Mouse (Mus musculus) embryonic facial prominence, embryonic 13.5 days (tissue): ENCODE data around the gene Gm14190. TPM values are rescaled to one million over a fixed set of nuclear protein-coding genes. Genes with fewer than 3 reads are reported as not detected.
"Not testable (repeated sequence)": the region's sequence is repeated elsewhere in the genome, so short reads cannot be mapped to it uniquely, and the experiment has no call there.

Source experiments
- ATAC-seq: fragments of 200-750 bp; cut with Nextera tagmentation; 2 replicates; pipeline ENCODE4 v1.8.0; 2017; ENCODE audit warnings: low read depth; ENCODE audit not compliant: insufficient number of reproducible peaks, insufficient read depth, low FRiP score, low TSS enrichment
- H3K27ac ChIP-seq: fragments of 300-500 bp; sonication (generic); 2 replicates; pipeline ENCODE4 v1.5.1; 2015; ENCODE audit warnings: moderate library complexity, mild to moderate bottlenecking, inconsistent platforms
- H3K27me3 ChIP-seq: fragments of 300-500 bp; sonication (generic); 2 replicates; pipeline ENCODE4 v1.6.1; 2015; ENCODE audit warnings: mild to moderate bottlenecking, inconsistent platforms
- H3K36me3 ChIP-seq: fragments of 300-500 bp; sonication (generic); 2 replicates; pipeline ENCODE4 v1.6.1; 2015; ENCODE audit warnings: mild to moderate bottlenecking, inconsistent platforms
- H3K4me1 ChIP-seq: fragments of 300-500 bp; sonication (generic); 2 replicates; pipeline ENCODE4 v1.6.1; 2015; ENCODE audit warnings: inconsistent platforms
- H3K4me2 ChIP-seq: fragments of 300-500 bp; sonication (generic); 2 replicates; pipeline ENCODE4 v1.6.1; 2015; ENCODE audit warnings: moderate library complexity, mild to moderate bottlenecking, inconsistent platforms
- H3K4me3 ChIP-seq: fragments of 300-500 bp; sonication (generic); 2 replicates; pipeline ENCODE4 v1.5.1; 2015; ENCODE audit warnings: mild to moderate bottlenecking, inconsistent platforms
- H3K9ac ChIP-seq: fragments of 300-500 bp; sonication (generic); 2 replicates; pipeline ENCODE4 v1.6.1; 2015; ENCODE audit warnings: mild to moderate bottlenecking, inconsistent platforms
- H3K9me3 ChIP-seq: fragments of 300-500 bp; sonication (generic); 2 replicates; pipeline ENCODE4 v1.6.1; 2016; ENCODE audit warnings: inconsistent platforms
- WGBS: fragments of 180-500 bp; shearing (Covaris S2); methylation state at CpG from one replicate; pipeline ENCODE4 v1.1.7; 2015; ENCODE audit warnings: mixed read lengths; 5-methylcytosine and 5-hydroxymethylcytosine counted together
- polyA plus RNA-seq: library from polyadenylated mRNA; unstranded; fragments of >200 nt; fragmentation: Nextera tagmentation; extraction: Ambion mirVana; gene quantifications from 2 replicates; pipeline ENCODE4 v1.2.1, GENCODE M21; 2015

Gene Gm14190
- not detected in 2 replicates for polyA plus RNA-seq

DNA sequence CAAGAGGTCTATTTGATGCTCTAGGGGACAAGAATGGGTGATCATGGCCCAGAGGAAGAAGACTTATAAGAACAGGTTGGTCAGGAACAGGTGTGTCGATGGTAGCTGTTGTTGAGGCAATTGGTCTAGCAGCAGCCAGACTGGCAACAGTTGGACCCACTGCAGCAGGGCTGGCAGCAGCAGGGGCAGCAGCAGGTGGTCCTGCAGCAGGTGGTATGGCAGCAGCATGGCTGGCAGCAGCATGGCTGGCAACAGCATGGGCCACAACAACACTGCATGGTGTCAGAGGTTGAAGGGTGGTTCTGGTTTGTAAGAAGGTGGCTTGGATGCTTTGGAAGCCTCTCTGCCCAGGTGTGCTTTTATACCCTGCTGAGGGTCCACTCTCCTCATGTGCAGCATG lies at the start of gene Gm14190:
Gm14190 (minus strand) TSS at position 278 of the 400 bp plus-strand sequence.
- H3K9me3 ChIP-seq, result no peaks in the 10 kb centered on the region
- ATAC-seq, result no peak
- no peak within 1 kb of the TSS for H3K4me3 ChIP-seq
- WGBS, result 81% methylated on average over 1 of the region's 1 CpGs
- H3K4me1 ChIP-seq, result no peaks in the 10 kb centered on the region
- H3K27me3 ChIP-seq, result no peaks in the 10 kb centered on the region
- no peak within 1 kb of the TSS for H3K9ac ChIP-seq
- H3K4me2 ChIP-seq, result no peak within 1 kb of the TSS
- no peaks in the 10 kb centered on the region for H3K36me3 ChIP-seq
- H3K27ac ChIP-seq, result no peak within 1 kb of the TSS

DNA sequence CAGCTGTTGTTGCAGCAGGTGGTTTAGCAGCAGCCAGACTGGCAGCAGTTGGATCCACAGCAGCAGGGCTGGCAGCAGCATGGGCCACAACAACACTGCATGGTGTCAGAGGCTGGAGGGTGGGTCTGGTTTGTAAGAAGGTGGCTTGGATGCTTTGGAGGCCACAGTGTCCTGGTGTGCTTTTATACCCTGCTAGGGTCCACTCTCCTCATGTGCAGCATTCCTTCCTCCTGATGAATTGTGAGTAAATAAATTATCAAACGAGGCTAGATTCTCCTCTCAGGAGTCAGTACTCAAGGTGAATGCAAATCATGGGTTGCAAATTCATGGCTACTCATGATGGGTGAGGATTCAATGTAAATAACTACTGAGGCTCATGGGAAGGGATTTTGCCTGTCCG lies 43.6 kb upstream of the Gm14190 start, which contains the start of gene Gm14180:
Gm14180 (minus strand) TSS at position 101 of the 400 bp plus-strand sequence.
- no peak for ATAC-seq
- no peak within 1 kb of the TSS for H3K4me2 ChIP-seq
- H3K36me3 ChIP-seq, result no peaks in the 10 kb centered on the region
- H3K4me3 ChIP-seq, result no peak within 1 kb of the TSS
- no peaks in the 10 kb centered on the region for H3K9me3 ChIP-seq
- H3K27me3 ChIP-seq, result no peaks in the 10 kb centered on the region
- 63% methylated on average over 2 of the region's 2 CpGs for WGBS
- no peak within 1 kb of the TSS for H3K9ac ChIP-seq
- no peak within 1 kb of the TSS for H3K27ac ChIP-seq
- no peaks in the 10 kb centered on the region for H3K4me1 ChIP-seq

GRCm38 (mm10) chr11:99724061-99724460 lies 33.5 kb upstream of the Gm14190 start:
- Histone ChIP-seq H3K4me3 (no peak overlapping the region), H3K36me3 (no peaks in the 10 kb centered on the region), H3K27ac (no peak overlapping the region), H3K9ac (no peak overlapping the region), H3K27me3 (no peaks in the 10 kb centered on the region), H3K4me1 (no peaks in the 10 kb centered on the region), H3K4me2 (no peak overlapping the region), H3K9me3 (no peaks in the 10 kb centered on the region)
- WGBS, result 76% methylated on average over 2 of the region's 2 CpGs
- ATAC-seq, result no peak

GRCm38 (mm10) chr11:99718759-99719158 lies 28.2 kb upstream of the Gm14190 start:
- ATAC-seq, result no peak
- 93% methylated on average over 1 of the region's 1 CpGs for WGBS
- H3K27me3 ChIP-seq, result no peaks in the 10 kb centered on the region
- H3K9me3 ChIP-seq, result no peaks in the 10 kb centered on the region
- no peak overlapping the region for H3K9ac ChIP-seq
- no peaks in the 10 kb centered on the region for H3K4me1 ChIP-seq
- no peak overlapping the region for H3K27ac ChIP-seq
- no peaks in the 10 kb centered on the region for H3K36me3 ChIP-seq
- H3K4me3 ChIP-seq, result no peak overlapping the region
- H3K4me2 ChIP-seq, result no peak overlapping the region

DNA sequence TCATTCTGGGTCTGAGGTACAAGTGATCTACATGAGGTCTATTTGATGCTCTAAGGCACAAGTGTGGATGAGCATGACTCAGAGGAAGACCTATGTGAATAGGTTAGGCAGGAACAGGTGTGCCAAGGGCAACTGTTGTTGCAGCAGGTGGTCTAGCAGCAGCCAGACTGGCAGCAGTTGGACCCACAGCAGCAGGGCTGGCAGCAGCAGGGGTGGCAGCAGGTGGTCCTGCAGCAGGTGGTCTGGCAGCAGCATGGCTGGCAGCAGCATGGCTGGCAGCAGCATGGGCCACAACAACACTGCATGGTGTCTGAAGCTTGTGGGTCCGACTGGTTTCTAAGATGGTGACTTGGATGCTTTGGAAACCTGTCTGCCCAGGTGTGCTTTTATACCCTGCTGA lies 5.3 kb downstream of the Gm14190 start:
- H3K4me3 ChIP-seq, H3K4me1 ChIP-seq, H3K4me2 ChIP-seq, H3K27ac ChIP-seq, H3K9ac ChIP-seq, H3K9me3 ChIP-seq, H3K36me3 ChIP-seq, H3K27me3 ChIP-seq, ATAC-seq: not testable (repeated sequence)
- 64% methylated on average over 1 of the region's 1 CpGs for WGBS

- Histone ChIP-seq H3K4me1 (no peaks in the 10 kb centered on the region), H3K9me3 (no peaks in the 10 kb centered on the region), H3K4me2 (no peak overlapping the region), H3K27me3 (no peaks in the 10 kb centered on the region), H3K36me3 (no peaks in the 10 kb centered on the region), H3K4me3 (no peak overlapping the region), H3K27ac (no peak overlapping the region), H3K9ac (no peak overlapping the region)
- no peak for ATAC-seq
- 85% methylated on average over 2 of the region's 2 CpGs for WGBS
Measured at GRCm38 (mm10) chr11:99683481-99683880, 7.1 kb downstream of the Gm14190 start.

DNA sequence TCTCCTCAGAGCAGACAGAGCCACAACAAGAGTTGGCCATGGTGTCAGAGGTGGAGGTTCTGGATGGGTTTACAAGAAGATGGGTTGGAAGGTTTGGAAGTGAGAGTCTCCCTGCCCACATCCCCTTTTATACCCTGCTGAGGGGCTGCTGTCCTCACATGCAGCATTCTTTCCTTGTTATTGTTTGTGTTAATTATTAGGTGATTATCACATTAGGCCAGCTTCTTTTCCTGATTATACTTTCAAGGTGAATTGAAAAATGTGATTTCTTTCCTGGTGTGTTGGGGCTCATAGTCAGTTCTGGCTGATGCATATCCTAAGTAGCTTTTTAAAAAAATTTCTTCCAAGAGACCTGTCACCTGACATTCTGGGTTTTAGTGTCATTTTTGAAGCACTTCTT lies 24.7 kb downstream of the Gm14190 start, which contains the start of gene Krtap4-6:
Krtap4-6 (minus strand) TSS at position 101 of the 400 bp plus-strand sequence.
- Histone ChIP-seq H3K4me2 (no peak within 1 kb of the TSS), H3K9ac (no peak within 1 kb of the TSS), H3K27me3 (no peaks in the 10 kb centered on the region), H3K9me3 (no peaks in the 10 kb centered on the region), H3K27ac (no peak within 1 kb of the TSS), H3K4me1 (no peaks in the 10 kb centered on the region), H3K36me3 (no peaks in the 10 kb centered on the region), H3K4me3 (no peak within 1 kb of the TSS)
- no peak for ATAC-seq

- 85% methylated on average over 10 of the region's 10 CpGs for WGBS
- Histone ChIP-seq H3K27me3 (no peaks in the 10 kb centered on the region), H3K4me2 (no peak overlapping the region), H3K36me3 (no peaks in the 10 kb centered on the region), H3K9ac (no peak overlapping the region), H3K27ac (no peak overlapping the region), H3K9me3 (no peaks in the 10 kb centered on the region), H3K4me1 (no peaks in the 10 kb centered on the region), H3K4me3 (no peak overlapping the region)
- no peak for ATAC-seq
Measured at GRCm38 (mm10) chr11:99662802-99663201, 27.7 kb downstream of the Gm14190 start.

DNA sequence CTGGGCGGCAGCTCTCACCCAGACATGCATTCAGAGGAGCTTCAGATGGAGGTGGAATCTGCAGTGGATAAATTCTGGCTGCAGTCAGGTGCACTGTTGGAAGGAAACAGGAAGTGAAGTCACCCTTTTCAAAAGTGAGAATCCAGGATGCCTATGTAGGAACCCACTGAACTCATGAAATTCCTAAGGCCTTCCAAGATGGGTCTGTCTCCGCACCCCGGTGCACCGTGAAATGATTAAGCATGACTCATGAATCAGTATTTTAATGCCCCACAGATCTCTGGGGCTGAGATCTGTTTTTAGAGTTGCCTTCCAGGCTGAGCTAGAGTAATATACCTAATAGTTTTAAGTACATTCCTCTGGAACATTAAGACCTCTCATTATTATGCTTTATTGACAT lies 31.3 kb downstream of the Gm14190 start:
- ATAC-seq, result no peak
- Histone ChIP-seq H3K4me2 (no peak overlapping the region), H3K4me1 (no peaks in the 10 kb centered on the region), H3K4me3 (no peak overlapping the region), H3K9ac (no peak overlapping the region), H3K27ac (no peak overlapping the region), H3K36me3 (no peaks in the 10 kb centered on the region), H3K27me3 (no peaks in the 10 kb centered on the region), H3K9me3 (no peaks in the 10 kb centered on the region)
- WGBS, result 59% methylated on average over 4 of the region's 4 CpGs

DNA sequence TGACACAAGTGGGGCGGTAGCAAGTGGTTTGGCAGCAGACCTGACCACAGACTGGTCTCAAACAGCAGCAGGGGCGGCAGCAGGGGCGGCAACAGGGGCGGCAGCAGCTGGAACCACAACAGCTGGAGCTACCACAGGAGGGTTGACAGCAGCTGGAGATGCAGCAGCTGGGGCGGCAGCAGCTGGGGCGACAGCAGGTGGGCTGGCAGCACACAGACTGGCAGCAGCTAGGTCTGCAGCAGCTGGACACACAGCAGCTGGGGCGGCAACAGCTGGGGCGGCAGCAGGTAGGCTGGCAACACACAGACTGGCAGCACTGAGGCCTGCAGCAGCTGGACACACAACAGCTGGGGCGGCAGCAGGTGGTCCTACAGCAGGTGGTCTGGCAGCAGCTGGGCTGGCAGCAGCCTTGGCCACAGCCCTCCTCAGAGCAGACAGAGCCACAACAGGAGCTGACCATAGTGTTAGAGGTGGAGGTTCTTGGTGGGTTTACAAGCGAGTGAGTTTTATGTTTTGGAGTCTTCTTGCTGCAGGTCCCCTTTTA lies 32.0 kb downstream of the Gm14190 start, which contains the start of gene Gm11563:
Gm11563 (minus strand) TSS at position 494 of the 544 bp plus-strand sequence.
- not testable (repeated sequence) for H3K4me3 ChIP-seq, H3K27me3 ChIP-seq, H3K9ac ChIP-seq, H3K4me2 ChIP-seq, ATAC-seq, H3K36me3 ChIP-seq, H3K4me1 ChIP-seq, H3K9me3 ChIP-seq, H3K27ac ChIP-seq
- 59% methylated on average over 10 of the region's 10 CpGs for WGBS

DNA sequence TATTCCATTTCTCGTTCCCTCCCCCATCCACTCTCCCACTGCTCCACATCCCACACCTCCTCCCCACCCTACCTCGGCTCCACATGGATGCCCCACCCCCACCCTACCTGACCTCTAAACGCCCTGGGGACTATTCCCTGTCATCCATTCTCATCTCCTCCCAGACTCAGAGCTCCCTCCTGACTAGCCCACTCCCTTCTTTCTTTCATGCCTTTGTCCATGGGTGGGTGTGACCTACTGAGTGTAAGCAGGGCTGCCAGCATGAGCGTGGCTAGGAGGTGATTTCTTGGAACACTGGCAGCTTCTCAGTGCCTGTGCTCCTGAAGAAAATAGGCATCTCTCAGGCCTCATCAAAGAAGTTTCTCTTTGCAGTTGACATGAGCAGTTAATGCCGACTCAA lies 33.5 kb downstream of the Gm14190 start:
- H3K9ac ChIP-seq, result no peak overlapping the region
- no peak overlapping the region for H3K27ac ChIP-seq
- no peak overlapping the region for H3K4me2 ChIP-seq
- no peaks in the 10 kb centered on the region for H3K9me3 ChIP-seq
- no peaks in the 10 kb centered on the region for H3K27me3 ChIP-seq
- no peaks in the 10 kb centered on the region for H3K36me3 ChIP-seq
- WGBS, result 45% methylated on average over 5 of the region's 5 CpGs
- no peak for ATAC-seq
- no peak overlapping the region for H3K4me3 ChIP-seq
- H3K4me1 ChIP-seq, result no peaks in the 10 kb centered on the region

DNA sequence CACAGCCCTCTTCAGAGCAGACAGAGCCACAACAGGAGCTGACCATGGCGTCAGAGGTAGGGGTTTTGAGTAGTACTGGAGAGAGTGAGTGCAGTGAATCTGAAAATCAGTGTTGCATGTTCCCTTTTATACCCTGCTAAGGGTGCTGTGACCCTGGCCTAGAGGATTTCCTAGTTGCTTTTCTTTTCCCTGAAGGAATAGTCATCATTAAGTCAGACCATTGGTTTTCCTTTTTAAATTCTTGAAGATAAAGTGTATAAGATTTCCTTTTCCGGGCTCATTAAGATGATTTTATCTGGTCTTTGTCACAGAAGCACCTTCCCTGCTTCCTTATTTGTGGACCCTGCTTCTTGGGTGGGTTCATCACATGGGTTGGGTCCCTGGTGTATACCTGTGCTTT lies 40.4 kb downstream of the Gm14190 start, which contains the start of gene Gm11555:
Gm11555 (minus strand) TSS at position 101 of the 400 bp plus-strand sequence.
- no peaks in the 10 kb centered on the region for H3K36me3 ChIP-seq
- ATAC-seq, result no peak
- H3K27me3 ChIP-seq, result no peaks in the 10 kb centered on the region
- H3K9ac ChIP-seq, result no peak within 1 kb of the TSS
- no peak within 1 kb of the TSS for H3K27ac ChIP-seq
- WGBS, result 78% methylated on average over 2 of the region's 2 CpGs
- H3K4me3 ChIP-seq, result no peak within 1 kb of the TSS
- no peak within 1 kb of the TSS for H3K4me2 ChIP-seq
- no peaks in the 10 kb centered on the region for H3K9me3 ChIP-seq
- 0 out of 2 replicates have a peak, but pooled peaks cover 3% of the 10 kb centered on the region for H3K4me1 ChIP-seq
